Mouse (Mus musculus): ENCODE measurements around the gene Mum1. TPM values are rescaled to one million over a fixed set of nuclear protein-coding genes. Genes with fewer than 3 reads are reported as not detected.
"Not testable (repeated sequence)": the region's sequence is repeated elsewhere in the genome, so short reads cannot be mapped to it uniquely, and the experiment has no call there.

Mum1 gene
- polyA plus RNA-seq, 1 experiment, result 29.1 TPM

GRCm38 (mm10) chr10:80247849-80248248 lies 21.6 kb downstream of the Mum1 start:
- TF ChIP-seq CTCF (IDR thresholded peaks at IDR 0.05; ENCODE audit: borderline replicate concordance, insufficient read depth, low read length) (peak; percentile 22; the same call in 1 of the 2 replicates), POLR2A (IDR thresholded peaks at IDR 0.05; ENCODE audit: low read depth, low read length) (no peak)
- H3K27ac ChIP-seq (ENCODE audit: insufficient read depth, low read length), result no peak overlapping the region
- no peak overlapping the region for H3K4me3 ChIP-seq (ENCODE audit: insufficient read depth, low read length)
- H3K4me1 ChIP-seq (ENCODE audit: control insufficient read depth, insufficient read depth, low read length), result no peaks in the 10 kb centered on the region

- not testable (repeated sequence) for H3K4me3 ChIP-seq (ENCODE audit: insufficient read depth, low read length); H3K4me1 ChIP-seq (ENCODE audit: control insufficient read depth, insufficient read depth, low read length); H3K27ac ChIP-seq (ENCODE audit: insufficient read depth, low read length)
Measured at GRCm38 (mm10) chr10:80248437-80248836, 22.2 kb downstream of the Mum1 start.

GRCm38 (mm10) chr10:80248971-80249640 lies 22.9 kb downstream of the Mum1 start, which contains the start of gene Ndufs7:
Gene Ndufs7, plus strand, starts transcription at chr10:80249121.
- Histone ChIP-seq H3K27ac (ENCODE audit: insufficient read depth, low read length) (peak within 1 kb of the TSS; percentile 32), H3K4me1 (ENCODE audit: control insufficient read depth, insufficient read depth, low read length) (no peaks in the 10 kb centered on the region), H3K4me3 (ENCODE audit: insufficient read depth, low read length) (peak within 1 kb of the TSS; percentile 92)
- peak; percentile 80 for TF ChIP-seq POLR2A (IDR thresholded peaks at IDR 0.05; ENCODE audit: low read depth, low read length)
- no peak for TF ChIP-seq CTCF (IDR thresholded peaks at IDR 0.05; ENCODE audit: borderline replicate concordance, insufficient read depth, low read length)

- Histone ChIP-seq H3K4me3 (ENCODE audit: insufficient read depth, low read length) (peak overlapping the region; percentile 92), H3K27ac (ENCODE audit: insufficient read depth, low read length) (no peak overlapping the region), H3K4me1 (ENCODE audit: control insufficient read depth, insufficient read depth, low read length) (no peaks in the 10 kb centered on the region)
- no peak for TF ChIP-seq CTCF (IDR thresholded peaks at IDR 0.05; ENCODE audit: borderline replicate concordance, insufficient read depth, low read length)
- no peak for TF ChIP-seq POLR2A (IDR thresholded peaks at IDR 0.05; ENCODE audit: low read depth, low read length)
Measured at GRCm38 (mm10) chr10:80250059-80250458, 23.8 kb downstream of the Mum1 start.

GRCm38 (mm10) chr10:80250573-80250972 lies 24.3 kb downstream of the Mum1 start:
- 0 out of 2 replicates have a peak overlapping the region, but pooled peaks have one; percentile 92 for H3K4me3 ChIP-seq (ENCODE audit: insufficient read depth, low read length)
- no peak overlapping the region for H3K27ac ChIP-seq (ENCODE audit: insufficient read depth, low read length)
- TF ChIP-seq POLR2A (IDR thresholded peaks at IDR 0.05; ENCODE audit: low read depth, low read length) (no peak), CTCF (IDR thresholded peaks at IDR 0.05; ENCODE audit: borderline replicate concordance, insufficient read depth, low read length) (no peak)
- no peaks in the 10 kb centered on the region for H3K4me1 ChIP-seq (ENCODE audit: control insufficient read depth, insufficient read depth, low read length)

GRCm38 (mm10) chr10:80252011-80252410 lies 25.8 kb downstream of the Mum1 start:
- H3K4me3 ChIP-seq (ENCODE audit: insufficient read depth, low read length), result no peak overlapping the region
- TF ChIP-seq CTCF (IDR thresholded peaks at IDR 0.05; ENCODE audit: borderline replicate concordance, insufficient read depth, low read length) (no peak), POLR2A (IDR thresholded peaks at IDR 0.05; ENCODE audit: low read depth, low read length) (no peak)
- no peak overlapping the region for H3K27ac ChIP-seq (ENCODE audit: insufficient read depth, low read length)
- no peaks in the 10 kb centered on the region for H3K4me1 ChIP-seq (ENCODE audit: control insufficient read depth, insufficient read depth, low read length)

- Histone ChIP-seq H3K4me3 (ENCODE audit: insufficient read depth, low read length) (no peak overlapping the region), H3K4me1 (ENCODE audit: control insufficient read depth, insufficient read depth, low read length) (no peaks in the 10 kb centered on the region), H3K27ac (ENCODE audit: insufficient read depth, low read length) (no peak overlapping the region)
- no peak for TF ChIP-seq POLR2A (IDR thresholded peaks at IDR 0.05; ENCODE audit: low read depth, low read length)
- no peak for TF ChIP-seq CTCF (IDR thresholded peaks at IDR 0.05; ENCODE audit: borderline replicate concordance, insufficient read depth, low read length)
Measured at GRCm38 (mm10) chr10:80252493-80253274, 26.4 kb downstream of the Mum1 start.

- Histone ChIP-seq H3K4me1 (ENCODE audit: control insufficient read depth, insufficient read depth, low read length) (no peaks in the 10 kb centered on the region), H3K27ac (ENCODE audit: insufficient read depth, low read length) (no peak overlapping the region), H3K4me3 (ENCODE audit: insufficient read depth, low read length) (no peak overlapping the region)
- TF ChIP-seq POLR2A (IDR thresholded peaks at IDR 0.05; ENCODE audit: low read depth, low read length) (no peak), CTCF (IDR thresholded peaks at IDR 0.05; ENCODE audit: borderline replicate concordance, insufficient read depth, low read length) (no peak)
Measured at GRCm38 (mm10) chr10:80253551-80253950, 27.3 kb downstream of the Mum1 start.

- TF ChIP-seq CTCF (IDR thresholded peaks at IDR 0.05; ENCODE audit: borderline replicate concordance, insufficient read depth, low read length) (no peak), POLR2A (IDR thresholded peaks at IDR 0.05; ENCODE audit: low read depth, low read length) (no peak)
- no peak overlapping the region for H3K27ac ChIP-seq (ENCODE audit: insufficient read depth, low read length)
- peaks cover 3% of the 10 kb centered on the region; the same call in 1 of the 2 replicates for H3K4me1 ChIP-seq (ENCODE audit: control insufficient read depth, insufficient read depth, low read length)
- no peak overlapping the region for H3K4me3 ChIP-seq (ENCODE audit: insufficient read depth, low read length)
Measured at GRCm38 (mm10) chr10:80254331-80255297, 28.4 kb downstream of the Mum1 start.

Data from embryonic fibroblast, embryonic 13.5 days (primary cell).